ENCODE assay signal across 15 mouse cellular contexts in the genomic region with DNA sequence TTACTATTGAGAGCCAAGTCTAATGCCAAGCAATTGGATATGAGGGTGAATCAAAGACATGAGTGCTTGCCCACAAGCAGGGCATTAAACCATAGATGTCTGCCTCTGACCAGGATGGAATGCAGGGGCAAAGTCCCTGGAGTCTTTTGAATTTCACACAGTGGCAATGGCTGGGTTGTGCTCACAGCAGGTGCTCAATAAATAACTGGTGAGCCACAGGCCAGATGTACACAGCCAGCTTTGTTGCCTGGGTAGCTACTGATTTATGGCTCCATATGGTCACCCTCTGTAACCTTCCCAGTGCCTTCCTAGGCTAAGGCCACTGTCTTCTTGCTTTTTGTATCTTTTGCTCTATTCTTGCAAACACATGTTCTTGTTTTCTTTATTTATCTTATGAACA.
DNase-seq lines count a peak whose midpoint lies in the region; ATAC-seq and TF ChIP-seq lines count a peak whose summit lies in the region.
"Had no signal": no experiment of that assay in that cellular context is flagged by ENCODE, and none has a peak within 500 bp of the region (broad histone marks: within the 10 kb centered on the region; RNA-seq: fewer than 3 reads in every experiment).

No protein-coding gene starts in this region.

- H3K4me1 ChIP-seq in intestine, embryonic 16.5 days (ENCODE audit: control insufficient read depth, insufficient read depth, low read length): no peaks in the 10 kb centered on the region
- H3K4me1 ChIP-seq in intestine, embryonic 15.5 days (replicated peaks): no peaks in the 10 kb centered on the region
- H3K4me1 ChIP-seq: midbrain, embryonic 13.5 days had no signal

- H3K4me3 ChIP-seq in intestine, embryonic 16.5 days (ENCODE audit: low read length): no peak overlapping the region
- H3K4me3 ChIP-seq in intestine, embryonic 15.5 days (replicated peaks): no peak overlapping the region
- no peak overlapping the region for H3K4me3 ChIP-seq in myocyte
- H3K4me3 ChIP-seq: midbrain, embryonic 13.5 days had no signal

- DNase-seq in embryo, embryonic 10 days (ENCODE audit: low spot score): peak; percentile 65
- peak; percentile 17 for DNase-seq in embryo, embryonic 9.5 days (ENCODE audit: extremely low spot score)
- no peak for DNase-seq in liver
- DNase-seq: cerebellum, adult 8-10 months; gastrocnemius, postnatal 14 days; kidney, postnatal 4 days; lung, embryonic 14.5 days; right cerebral cortex, postnatal 25 days; thymus, postnatal 14 days had no signal

- no peaks in the 10 kb centered on the region for H3K36me3 ChIP-seq in intestine, embryonic 16.5 days (ENCODE audit: control insufficient read depth, insufficient read depth, low read length)
- no peaks in the 10 kb centered on the region for H3K36me3 ChIP-seq in intestine, embryonic 15.5 days
- no peaks in the 10 kb centered on the region for H3K36me3 ChIP-seq in myocyte (ENCODE audit: control insufficient read depth, insufficient read depth)
- H3K36me3 ChIP-seq: midbrain, embryonic 13.5 days had no signal

- no peak overlapping the region for H3K9ac ChIP-seq in intestine, embryonic 16.5 days (ENCODE audit: low read depth, low read length)
- no peak overlapping the region for H3K9ac ChIP-seq in intestine, embryonic 15.5 days
- H3K9ac ChIP-seq: lung, embryonic 14.5 days; midbrain, embryonic 13.5 days had no signal

- no peaks in the 10 kb centered on the region for H3K9me3 ChIP-seq in intestine, embryonic 16.5 days (ENCODE audit: control insufficient read depth, low read length)
- no peaks in the 10 kb centered on the region for H3K9me3 ChIP-seq in intestine, embryonic 15.5 days
- H3K9me3 ChIP-seq: midbrain, embryonic 13.5 days had no signal

- H3K79me2 ChIP-seq in myocyte (ENCODE audit: control insufficient read depth, insufficient read depth): no peaks in the 10 kb centered on the region

- no peak overlapping the region for H3K4me2 ChIP-seq in intestine, embryonic 16.5 days (ENCODE audit: low read depth, low read length)
- no peak overlapping the region for H3K4me2 ChIP-seq in intestine, embryonic 15.5 days (replicated peaks)
- no peak overlapping the region for H3K4me2 ChIP-seq in myocyte (ENCODE audit: low read depth)
- H3K4me2 ChIP-seq: lung, embryonic 14.5 days; midbrain, embryonic 13.5 days had no signal

- no peak for TF ChIP-seq POLR2A in myocyte (IDR thresholded peaks at IDR 0.05; ENCODE audit: insufficient read length, low read depth)

- no peaks in the 10 kb centered on the region for H3K27me3 ChIP-seq in intestine, embryonic 16.5 days (replicated peaks; ENCODE audit: control insufficient read depth, insufficient read depth, low read length)
- H3K27me3 ChIP-seq in intestine, embryonic 15.5 days (replicated peaks): no peaks in the 10 kb centered on the region
- no peaks in the 10 kb centered on the region for H3K27me3 ChIP-seq in myocyte (ENCODE audit: control insufficient read depth, insufficient read depth, insufficient read length)
- H3K27me3 ChIP-seq: midbrain, embryonic 13.5 days had no signal

- no peak overlapping the region for H3K27ac ChIP-seq in intestine, embryonic 16.5 days (ENCODE audit: low read length)
- H3K27ac ChIP-seq in intestine, embryonic 15.5 days: no peak overlapping the region
- H3K27ac ChIP-seq: macrophage; midbrain, embryonic 13.5 days had no signal

- H3ac ChIP-seq in myocyte (ENCODE audit: control insufficient read depth, insufficient read length): no peak overlapping the region

- ATAC-seq in intestine, embryonic 16.5 days: 0 out of 2 replicates have a peak, but pooled peaks have one; percentile 48
- no peak for ATAC-seq in intestine, embryonic 15.5 days
- ATAC-seq in megakaryocyte-erythroid progenitor cell, adult 5-6 weeks (replicated peaks; ENCODE audit: low FRiP score, low TSS enrichment, poor library complexity, severe bottlenecking): no peak
- ATAC-seq: midbrain, embryonic 13.5 days had no signal

TF ChIP-seq in myocyte, 11 proteins besides CTCF, POLR2A, EP300 and RAD21:
- TF ChIP-seq SRF (IDR thresholded peaks at IDR 0.05; ENCODE audit: control insufficient read depth, insufficient read length, low read depth) (no peak), MYOD1 (IDR thresholded peaks at IDR 0.05; ENCODE audit: control insufficient read depth in 1 of 3, insufficient read length in 2 of 3, low read depth in 2 of 3) (peak in 2 of 3 experiments; percentile 91 to 93), TCF3 (IDR thresholded peaks at IDR 0.05; ENCODE audit: insufficient read length, low read depth) (peak; percentile 79), MAX (IDR thresholded peaks at IDR 0.05; ENCODE audit: low read depth) (no peak), REST (IDR thresholded peaks at IDR 0.05; ENCODE audit: insufficient read depth, insufficient read length) (no peak), TCF12 (IDR thresholded peaks at IDR 0.05; ENCODE audit: insufficient read depth, poor library complexity, severe bottlenecking) (peak; percentile 74), MYOG (IDR thresholded peaks at IDR 0.05; ENCODE audit: control insufficient read depth in 1 of 3, insufficient read depth in 1 of 3, insufficient read length in 2 of 3, low read depth in 2 of 3) (peak; percentile 8 to 89 (median 36)), USF1 (IDR thresholded peaks at IDR 0.05; ENCODE audit: low read depth) (no peak)
